Mouse (Mus musculus) adrenal gland, postnatal 14 days (tissue): ENCODE results near the gene Icos. TPM values are rescaled to one million over a fixed set of nuclear protein-coding genes. Genes with fewer than 3 reads are reported as not detected.

Experiments
- DNase-seq: peaks from one replicate; pipeline ENCODE4 v3.0.0; 2021; ENCODE audit warnings: mixed read lengths
- total RNA-seq: library from RNA; stranded (reverse); gene quantifications from 2 replicates; pipeline ENCODE4 v1.2.3, GENCODE M21; 2021

Gene Icos
- total RNA-seq, 1 experiment from 2014 or later: 0.11 TPM

- no peak for DNase-seq
Observed at GRCm38 (mm10) chr1:60962095-60962494, 15.6 kb upstream of the Icos start.

DNA sequence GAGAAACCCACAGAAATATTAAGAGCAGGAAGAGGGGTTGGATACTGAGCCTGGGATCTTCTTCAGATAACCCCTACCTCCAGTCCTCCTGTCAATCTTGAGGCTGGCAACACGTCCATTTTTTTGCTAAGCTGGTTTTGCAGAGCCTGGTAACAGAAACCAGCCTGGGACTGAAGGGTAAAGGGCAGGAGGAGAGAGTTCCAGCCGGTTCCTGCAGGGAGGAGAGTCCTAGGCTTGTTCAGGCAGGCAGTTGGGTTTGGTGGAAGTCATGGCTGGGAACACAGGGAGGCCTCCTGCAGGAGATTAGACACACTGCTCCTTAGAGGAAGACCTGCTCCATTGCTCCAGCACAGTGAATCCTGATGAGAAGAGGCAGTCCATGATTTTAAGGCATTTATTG lies 10.2 kb upstream of the Icos start:
- no peak for DNase-seq

DNA sequence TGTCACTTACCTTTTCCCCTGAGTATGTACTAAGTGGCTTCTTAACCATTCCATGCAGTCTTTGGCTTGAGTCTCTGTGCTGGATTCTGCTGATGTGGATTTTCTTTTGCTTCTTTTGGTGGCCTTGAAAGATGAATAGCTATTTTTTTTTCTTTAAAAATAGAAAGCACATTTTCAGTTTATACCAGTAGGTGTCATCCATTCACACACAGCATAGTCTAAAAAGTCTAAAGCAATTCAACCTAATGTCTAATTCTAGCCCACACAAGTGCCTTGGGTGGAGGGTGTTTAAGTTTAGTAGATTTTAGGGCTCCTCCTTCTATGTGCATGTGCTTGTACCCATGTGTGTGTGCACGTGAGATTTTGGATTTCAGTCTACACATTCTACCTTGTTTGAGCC lies 6.9 kb upstream of the Icos start:
- no peak for DNase-seq

GRCm38 (mm10) chr1:60974221-60974620 lies 3.5 kb upstream of the Icos start:
- no peak for DNase-seq

DNA sequence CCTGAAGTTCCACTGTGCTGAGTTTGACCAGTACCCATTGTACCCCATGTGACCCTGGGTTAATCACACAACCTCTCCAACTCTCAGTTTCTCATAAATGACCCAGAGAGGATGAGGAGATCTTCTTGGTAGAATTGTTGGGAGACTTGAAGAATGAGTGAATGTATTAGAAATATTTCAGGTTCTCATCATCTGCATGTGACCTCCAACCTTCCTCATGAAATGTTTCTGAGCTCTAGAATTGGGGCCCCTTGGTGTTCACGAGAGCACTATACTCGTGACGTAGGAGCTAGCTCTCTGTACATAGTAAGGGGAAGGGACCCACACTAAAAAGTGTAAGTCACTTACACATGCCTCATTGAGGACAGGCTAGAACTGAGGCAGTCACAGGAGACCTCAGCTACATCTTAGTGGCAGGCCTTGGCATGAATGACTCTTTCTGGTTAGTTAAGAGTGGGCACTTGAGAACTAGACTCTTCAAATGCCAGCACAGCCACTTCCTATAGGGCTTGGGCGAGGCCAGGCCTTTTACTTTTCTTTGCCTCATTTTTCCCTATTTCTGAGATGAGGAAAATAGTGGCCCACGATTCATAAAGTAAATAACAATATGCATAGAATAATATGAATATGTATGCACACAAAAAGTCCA lies 2.0 kb upstream of the Icos start:
- no peak for DNase-seq

GRCm38 (mm10) chr1:60979126-60979842 lies 1.6 kb downstream of the Icos start:
- DNase-seq: no peak

GRCm38 (mm10) chr1:60979843-60980235 lies 2.1 kb downstream of the Icos start:
- DNase-seq: no peak

DNA sequence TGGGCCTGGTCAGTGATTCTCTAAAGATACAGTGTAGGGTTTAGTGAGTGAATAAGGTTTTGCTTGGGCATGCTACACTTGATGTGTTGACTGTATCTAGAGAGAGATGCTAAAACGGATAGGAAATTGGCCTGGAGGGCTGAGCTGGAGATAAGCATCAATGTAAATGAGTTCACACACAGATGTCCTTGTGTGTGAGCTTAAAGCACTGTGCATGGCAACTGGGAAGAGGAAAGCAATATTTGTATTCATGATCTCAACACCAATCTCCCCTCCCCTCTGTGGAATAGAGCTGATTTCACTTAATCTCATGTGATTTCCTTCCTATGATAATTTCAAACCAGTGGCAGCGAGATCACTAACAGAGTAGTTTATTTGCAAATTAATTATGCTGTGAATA lies 7.3 kb downstream of the Icos start:
- DNase-seq: no peak

DNA sequence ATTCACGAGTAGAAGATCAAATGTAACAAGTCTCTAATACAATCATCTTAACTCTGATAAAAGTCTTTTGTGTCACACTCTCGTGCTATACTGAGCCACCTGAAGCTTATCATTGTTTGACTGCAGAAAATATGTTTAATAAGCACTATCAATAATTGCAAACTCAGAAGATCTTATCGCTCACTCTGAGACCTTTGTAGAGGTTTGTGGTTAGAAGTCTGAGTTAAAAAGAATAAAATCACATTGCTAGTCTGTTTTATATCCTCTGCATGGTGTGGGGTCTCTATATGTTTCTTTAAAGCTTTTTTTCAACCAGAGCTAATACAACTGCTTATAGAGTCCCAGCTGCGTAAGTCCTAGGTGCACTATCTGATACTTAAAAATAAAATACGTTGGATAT lies 8.4 kb downstream of the Icos start:
- no peak for DNase-seq

DNA sequence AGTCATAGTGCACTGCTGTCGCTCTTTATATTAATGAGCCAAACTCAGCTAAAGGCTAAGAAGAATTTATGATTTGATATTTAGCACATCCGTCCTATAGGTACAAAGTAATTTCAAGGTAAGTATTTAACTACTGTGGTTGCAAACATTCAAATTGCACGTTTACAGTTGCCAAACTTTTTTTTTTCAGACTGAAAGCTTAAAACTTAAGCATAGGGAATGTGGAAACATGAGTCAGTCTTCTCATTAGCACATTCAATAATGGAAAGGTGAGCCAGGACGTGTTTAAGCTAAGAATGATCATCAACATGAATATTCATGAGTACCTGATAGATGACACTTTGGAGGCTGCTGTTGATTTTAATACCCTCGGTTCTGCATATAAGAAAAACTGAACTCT lies 11.4 kb downstream of the Icos start:
- DNase-seq: no peak

GRCm38 (mm10) chr1:60990305-60990704 lies 12.6 kb downstream of the Icos start:
- DNase-seq: no peak

GRCm38 (mm10) chr1:60998008-60998557 lies 20.4 kb downstream of the Icos start:
- no peak for DNase-seq

- no peak for DNase-seq
Observed at GRCm38 (mm10) chr1:60998689-60999088, 21.0 kb downstream of the Icos start.

DNA sequence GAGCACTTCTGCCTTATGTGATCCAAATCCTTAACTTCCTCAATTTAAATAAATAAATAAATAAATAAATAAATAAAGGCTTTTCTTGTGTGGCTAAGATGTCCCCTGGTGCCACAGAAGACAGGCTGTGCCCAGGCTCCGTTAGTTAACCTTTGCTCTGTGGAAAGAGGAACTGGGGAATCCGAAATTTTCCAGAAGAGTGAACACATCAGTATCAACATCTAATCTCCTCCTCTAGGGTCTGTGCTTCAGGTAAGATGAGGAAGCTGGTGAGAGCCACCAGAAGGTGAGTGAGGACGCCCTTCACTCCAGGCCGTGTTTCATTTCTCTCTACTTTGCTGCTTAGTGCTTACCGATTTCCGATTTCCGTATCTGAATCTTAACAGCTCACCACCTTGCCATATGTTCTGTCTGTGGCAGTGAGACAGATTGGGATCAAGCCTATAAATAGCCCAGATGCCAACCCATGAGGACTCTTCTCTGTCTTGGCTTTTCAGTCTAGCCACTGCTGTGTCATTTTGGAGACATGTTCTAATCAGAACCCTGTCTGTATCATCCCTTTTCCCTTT lies 24.1 kb downstream of the Icos start:
- DNase-seq: no peak

DNA sequence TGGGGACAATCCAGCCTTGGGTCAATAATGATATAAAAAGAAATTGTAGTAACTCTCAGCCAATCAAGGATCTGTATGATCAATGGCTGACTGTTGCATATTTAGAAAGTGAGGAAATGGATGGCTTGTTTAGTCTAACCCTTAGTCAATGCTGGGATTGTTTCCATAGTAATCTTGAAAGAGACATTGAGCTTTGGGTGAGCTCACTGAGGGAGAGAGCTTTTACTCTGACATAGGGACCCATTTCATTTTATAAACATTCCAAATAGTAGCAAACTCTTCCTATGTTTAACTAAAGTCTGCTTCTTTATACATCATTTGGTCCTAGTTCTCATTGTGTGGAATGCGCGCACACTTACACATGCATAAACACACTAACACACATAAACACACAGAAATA lies 28.5 kb downstream of the Icos start:
- DNase-seq: no peak

DNA sequence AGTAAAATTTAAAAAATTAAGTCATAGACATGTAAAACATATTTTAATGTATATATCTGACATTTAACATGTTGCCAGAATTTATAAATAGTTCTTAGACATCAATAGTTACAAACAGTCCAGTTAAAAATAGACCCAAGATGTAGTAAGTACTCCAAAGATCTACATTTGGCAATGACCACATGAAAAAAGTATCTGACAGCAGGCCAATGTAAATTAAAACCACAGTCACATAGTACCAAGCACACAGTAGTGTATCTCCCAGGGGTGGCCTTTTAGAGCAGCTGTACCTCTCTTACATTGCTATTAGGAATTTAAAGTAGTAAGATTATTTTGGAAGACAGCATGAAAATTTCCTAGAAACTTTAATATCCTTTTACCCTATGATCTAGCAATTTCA lies 29.8 kb downstream of the Icos start:
- DNase-seq: no peak

DNA sequence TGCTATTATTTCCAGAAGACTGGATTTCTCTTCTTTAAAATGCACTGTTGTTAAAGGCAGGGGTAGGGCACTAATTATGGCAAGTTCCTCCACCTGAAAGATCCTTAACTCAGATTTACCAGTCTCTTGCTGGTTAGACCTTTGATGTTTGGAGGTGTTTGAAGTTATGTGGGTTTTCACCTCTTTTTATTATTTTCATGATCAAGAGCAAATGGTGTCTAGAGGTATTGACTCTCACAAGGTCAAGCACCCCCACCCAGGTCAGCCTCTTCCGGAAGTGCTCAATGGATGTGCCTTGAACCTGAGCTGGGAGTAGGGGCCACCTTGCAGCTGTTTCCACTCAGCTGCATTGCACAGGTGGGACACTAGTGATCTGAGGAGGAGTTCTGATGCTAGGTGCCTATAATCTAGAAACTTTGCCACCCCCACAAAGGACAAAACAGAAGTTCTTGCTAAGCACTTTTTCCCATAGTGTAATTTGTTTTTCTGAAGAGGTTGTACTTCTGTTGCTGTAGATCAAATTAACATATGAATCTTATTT lies 38.9 kb downstream of the Icos start:
- DNase-seq: no peak

GRCm38 (mm10) chr1:61026712-61027111 lies 49.0 kb downstream of the Icos start:
- no peak for DNase-seq

- no peak for DNase-seq
Observed at GRCm38 (mm10) chr1:61027519-61027918, 49.8 kb downstream of the Icos start.

DNA sequence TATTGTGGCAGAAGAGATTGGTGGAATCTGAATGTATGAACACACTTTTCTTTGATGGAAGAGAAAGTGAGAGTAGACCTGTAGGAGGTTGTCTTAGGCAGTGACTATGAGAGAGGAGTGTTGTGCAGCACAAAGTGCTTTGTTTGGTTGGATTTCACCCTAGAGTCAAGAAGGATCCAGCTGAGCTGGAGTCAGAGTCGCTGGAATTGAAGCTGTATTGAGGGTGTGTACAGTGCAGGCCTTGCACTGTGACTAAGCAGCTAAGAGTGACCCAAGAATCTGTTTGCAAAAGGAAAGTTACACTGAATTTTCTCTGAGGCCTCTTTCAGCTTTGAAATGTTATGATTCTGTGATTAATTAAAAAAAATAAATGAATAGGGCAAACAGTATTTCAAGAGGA lies 52.2 kb downstream of the Icos start:
- no peak for DNase-seq

GRCm38 (mm10) chr1:61030532-61030931 lies 52.8 kb downstream of the Icos start:
- no peak for DNase-seq

DNA sequence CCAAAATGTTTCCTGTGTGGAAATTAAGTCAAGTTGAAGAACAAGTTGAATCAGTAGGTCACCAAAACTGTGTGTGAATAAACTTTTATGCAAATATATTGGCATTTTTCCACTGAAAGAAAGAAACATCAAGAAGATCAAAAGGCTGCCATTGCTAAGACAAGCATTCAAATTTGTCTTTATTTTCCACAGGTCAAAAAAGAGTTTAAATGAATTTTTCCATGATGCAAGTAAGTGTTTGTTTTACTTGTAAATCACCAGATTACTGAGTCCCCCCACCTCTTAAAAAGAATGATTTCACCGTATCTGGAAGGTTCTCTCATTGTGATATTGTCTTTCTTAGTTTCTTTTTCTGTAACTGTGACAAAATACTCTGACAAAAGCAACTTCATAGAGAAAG lies 57.5 kb downstream of the Icos start:
- DNase-seq: no peak

DNA sequence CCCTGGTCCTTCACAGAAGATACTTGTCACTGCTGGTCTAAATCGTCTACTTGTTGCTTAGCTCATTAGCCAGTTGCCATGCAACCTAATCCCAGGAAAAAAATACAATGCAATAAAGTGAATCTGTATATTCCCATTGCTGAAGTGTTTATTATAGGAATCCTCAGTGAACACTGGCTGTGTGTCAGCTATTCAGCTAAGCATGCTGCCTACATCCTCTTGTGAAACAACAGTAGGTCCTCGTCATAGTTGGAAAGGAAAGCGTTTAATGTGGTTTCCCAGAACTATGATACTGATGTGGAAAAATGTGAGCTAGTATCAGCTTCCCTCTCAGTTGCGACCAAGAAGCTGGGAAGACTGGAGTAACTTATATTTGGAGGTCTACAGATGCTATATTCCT lies 60.5 kb downstream of the Icos start:
- DNase-seq: no peak
